Mouse (Mus musculus): ENCODE results near the gene 2810004N23Rik. TPM values are rescaled to one million over a fixed set of nuclear protein-coding genes. Genes with fewer than 3 reads are reported as not detected.

The 2810004N23Rik gene
- total RNA-seq, 2 experiments from 2014 or later, result 19.5 to 23.3 TPM

GRCm38 (mm10) chr8:124792186-124792585 lies 70.7 kb downstream of the 2810004N23Rik start:
- DNase-seq (ENCODE audit: low spot score in 2 of 2), result peak; percentile 43 to 62

DNA sequence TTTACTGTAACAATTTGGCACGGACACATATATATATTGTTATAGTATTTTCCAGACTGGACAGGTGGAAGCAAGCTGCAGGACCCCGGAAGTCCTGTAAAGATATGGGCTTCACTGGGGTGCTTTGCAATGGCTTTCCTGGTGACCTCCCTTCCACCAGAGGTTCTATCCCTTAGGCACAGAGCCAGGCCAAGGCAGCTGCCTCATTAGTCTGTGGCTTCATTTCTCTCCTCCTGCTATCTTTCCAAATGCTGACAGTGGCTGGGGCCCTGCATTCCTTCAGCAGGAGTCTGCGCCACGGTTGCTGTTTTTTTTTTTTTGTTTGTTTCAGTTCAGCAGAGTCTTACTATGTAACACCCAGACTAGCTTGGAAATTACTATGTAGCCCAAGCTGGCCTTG lies 71.2 kb downstream of the 2810004N23Rik start:
- no peak for DNase-seq (ENCODE audit: low spot score in 2 of 2)

GRCm38 (mm10) chr8:124790676-124791075 lies 72.2 kb downstream of the 2810004N23Rik start:
- no peak for DNase-seq (ENCODE audit: low spot score in 2 of 2)

Other genes with a start within 250 kb of the 2810004N23Rik start
- gene 2310022B05Rik, start 199.8 kb downstream of the 2810004N23Rik start, total RNA-seq (2021), result 10 to 100 TPM; 56.4 to 66.5 TPM
- gene Ttc13, start 141.1 kb downstream of the 2810004N23Rik start, total RNA-seq (2021), result 10 to 100 TPM; 36.7 to 38.6 TPM
- 10 to 100 TPM; 10.3 to 12.8 TPM for gene Arv1, start 141.0 kb downstream of the 2810004N23Rik start, total RNA-seq (2021)
- under 1 TPM; 0.49 to 0.53 TPM for gene Fam89a, start 111.3 kb downstream of the 2810004N23Rik start, total RNA-seq (2021)
- gene Trim67, start 70.0 kb downstream of the 2810004N23Rik start, total RNA-seq (2021), result 1 to 10 TPM; 1.5 to 2.2 TPM
- gene Gnpat, start 87 bp downstream of the 2810004N23Rik start, total RNA-seq (2021), result 10 to 100 TPM; 57.4 to 63.2 TPM
- gene Exoc8, start 34.6 kb upstream of the 2810004N23Rik start, total RNA-seq (2021), result 10 to 100 TPM; 33.4 to 34.2 TPM
- gene Sprtn, start 34.8 kb upstream of the 2810004N23Rik start, total RNA-seq (2021), result 10 to 100 TPM; 13.0 to 13.5 TPM
- gene Egln1, start 86.2 kb upstream of the 2810004N23Rik start, total RNA-seq (2021), result 10 to 100 TPM; 61.4 to 69.5 TPM
- 100 to 1,000 TPM; 181 to 182 TPM for gene Tsnax, start 149.9 kb upstream of the 2810004N23Rik start, total RNA-seq (2021)
- gene Disc1, start 191.1 kb upstream of the 2810004N23Rik start, total RNA-seq (2021), result 1 to 10 TPM; 1.6 to 1.9 TPM